Mouse (Mus musculus): ENCODE results near the gene Hes1.

Gene Hes1

GRCm38 (mm10) chr16:30052271-30052670 lies 11.9 kb upstream of the Hes1 start:
- no peak for DNase-seq

GRCm38 (mm10) chr16:30052839-30053511 lies 11.2 kb upstream of the Hes1 start:
- DNase-seq = peak in 1 of 2 experiments; percentile 28

- no peak for DNase-seq
These were observed 9.6 kb upstream of the Hes1 start for GRCm38 (mm10) chr16:30054541-30054940.

GRCm38 (mm10) chr16:30055361-30055889 lies 8.8 kb upstream of the Hes1 start:
- no peak for DNase-seq

- no peak for DNase-seq
These were observed 8.3 kb upstream of the Hes1 start for GRCm38 (mm10) chr16:30055927-30056326.

DNA sequence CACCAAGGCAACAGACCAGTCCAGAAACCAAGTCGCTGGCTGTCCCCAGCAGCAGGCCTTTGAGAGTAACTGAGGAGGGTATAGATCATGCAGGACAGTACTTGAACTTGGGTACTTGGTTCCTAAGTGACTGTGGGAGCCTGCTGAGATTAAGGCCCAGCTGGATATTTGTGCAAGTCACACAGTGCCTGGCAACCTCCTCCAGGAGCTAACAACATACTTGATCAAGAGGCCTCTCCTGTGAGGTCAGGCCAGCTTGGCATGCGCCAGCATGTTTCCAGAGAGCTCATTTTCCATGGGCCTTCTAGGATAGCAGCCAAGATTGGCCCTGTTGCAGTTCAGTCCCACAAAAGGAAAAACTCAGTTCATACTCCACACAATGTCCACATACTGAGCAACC lies 7.3 kb upstream of the Hes1 start:
- DNase-seq = peak; percentile 56 to 72

- DNase-seq = peak; percentile 77 to 89
These were observed 5.0 kb upstream of the Hes1 start for GRCm38 (mm10) chr16:30058974-30059717.

- peak; percentile 75 to 85 for DNase-seq
These were observed 3.8 kb upstream of the Hes1 start for GRCm38 (mm10) chr16:30060412-30060811.

DNA sequence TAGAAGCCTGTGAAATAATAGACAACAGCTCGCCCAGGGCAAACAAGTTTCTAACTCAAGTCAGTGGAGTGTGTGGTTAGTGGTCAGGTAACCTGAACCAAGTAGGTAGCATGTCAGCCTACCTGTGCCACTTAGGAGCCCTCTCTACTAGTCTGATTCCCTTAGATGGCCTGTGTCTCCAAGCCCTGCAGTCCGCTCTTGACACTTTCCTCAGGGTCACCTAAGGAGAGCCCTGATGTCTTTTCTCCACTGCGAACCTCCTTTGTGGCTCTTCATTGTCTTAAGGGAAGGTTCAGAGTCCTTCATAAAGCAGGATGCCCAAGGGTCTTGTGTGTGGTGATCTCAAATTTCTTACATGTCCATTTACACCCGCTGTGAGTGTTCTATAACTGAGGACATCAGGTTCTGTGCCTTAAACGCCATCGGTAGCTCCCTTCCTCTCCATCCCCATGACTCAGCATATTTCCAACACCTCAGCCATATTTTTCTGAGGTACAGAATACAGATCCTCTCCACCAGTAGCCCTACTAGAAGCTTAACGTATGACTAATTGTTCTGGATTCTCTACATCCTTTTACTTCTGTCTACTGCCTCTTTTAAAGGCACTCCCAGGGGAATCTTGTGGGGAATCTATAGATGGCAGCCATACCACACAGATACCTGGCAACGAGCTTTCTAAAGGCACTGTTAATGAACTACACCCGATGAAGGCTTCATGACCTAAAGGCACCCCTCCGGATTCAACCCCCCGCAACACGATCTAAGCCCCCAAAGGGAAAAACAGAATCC lies 1.7 kb upstream of the Hes1 start:
- no peak for DNase-seq

DNA sequence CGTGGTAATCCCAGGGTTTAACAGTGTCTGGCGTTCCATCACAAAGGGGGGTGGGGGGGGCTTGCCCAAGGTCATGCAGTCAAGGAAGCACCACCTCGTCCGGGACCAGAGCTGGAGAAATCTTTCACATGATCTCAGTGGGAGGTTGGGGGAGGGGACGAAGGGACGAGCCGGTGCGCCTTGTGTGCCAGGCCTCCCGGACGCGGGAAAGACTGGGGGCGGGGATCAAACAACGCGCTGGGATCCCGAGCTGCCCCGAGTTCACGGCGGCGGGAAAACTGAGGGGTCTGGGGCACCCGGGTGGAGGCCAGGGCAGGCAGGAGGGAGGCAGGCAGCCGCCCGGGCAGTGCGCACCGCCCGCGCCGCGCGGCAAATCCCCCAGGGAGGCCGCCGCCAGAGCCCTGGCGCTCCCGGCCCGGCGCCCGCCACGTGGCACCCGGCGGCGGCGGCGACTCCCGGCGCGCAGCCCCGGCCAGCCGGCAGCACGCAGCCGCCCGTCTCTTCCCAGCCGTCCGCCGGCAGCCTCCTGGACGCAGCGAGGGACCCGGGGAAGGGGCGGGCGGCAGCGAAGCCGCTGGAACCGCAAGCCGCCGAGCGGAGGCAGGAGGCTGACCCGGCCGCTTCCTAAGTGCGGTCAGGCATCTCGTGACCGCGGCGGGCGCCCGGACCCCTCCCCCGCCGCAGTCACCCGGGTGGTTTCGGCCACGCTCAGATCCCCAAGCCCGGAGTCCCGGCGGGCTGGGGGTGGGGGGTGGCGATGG lies 883 bp upstream of the Hes1 start:
- peak; percentile 90 to 92 for DNase-seq

GRCm38 (mm10) chr16:30064613-30065012 lies 429 bp downstream of the Hes1 start:
- no peak for DNase-seq

DNA sequence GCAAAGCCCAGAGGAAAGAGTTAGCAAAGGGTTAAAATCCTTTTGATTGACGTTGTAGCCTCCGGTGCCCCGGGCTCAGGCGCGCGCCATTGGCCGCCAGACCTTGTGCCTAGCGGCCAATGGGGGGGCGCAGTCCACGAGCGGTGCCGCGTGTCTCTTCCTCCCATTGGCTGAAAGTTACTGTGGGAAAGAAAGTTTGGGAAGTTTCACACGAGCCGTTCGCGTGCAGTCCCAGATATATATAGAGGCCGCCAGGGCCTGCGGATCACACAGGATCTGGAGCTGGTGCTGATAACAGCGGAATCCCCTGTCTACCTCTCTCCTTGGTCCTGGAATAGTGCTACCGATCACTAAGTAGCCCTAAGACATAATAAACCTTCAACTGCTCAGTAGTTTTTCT lies 893 bp downstream of the Hes1 start:
- DNase-seq = peak; percentile 97 to 98

DNA sequence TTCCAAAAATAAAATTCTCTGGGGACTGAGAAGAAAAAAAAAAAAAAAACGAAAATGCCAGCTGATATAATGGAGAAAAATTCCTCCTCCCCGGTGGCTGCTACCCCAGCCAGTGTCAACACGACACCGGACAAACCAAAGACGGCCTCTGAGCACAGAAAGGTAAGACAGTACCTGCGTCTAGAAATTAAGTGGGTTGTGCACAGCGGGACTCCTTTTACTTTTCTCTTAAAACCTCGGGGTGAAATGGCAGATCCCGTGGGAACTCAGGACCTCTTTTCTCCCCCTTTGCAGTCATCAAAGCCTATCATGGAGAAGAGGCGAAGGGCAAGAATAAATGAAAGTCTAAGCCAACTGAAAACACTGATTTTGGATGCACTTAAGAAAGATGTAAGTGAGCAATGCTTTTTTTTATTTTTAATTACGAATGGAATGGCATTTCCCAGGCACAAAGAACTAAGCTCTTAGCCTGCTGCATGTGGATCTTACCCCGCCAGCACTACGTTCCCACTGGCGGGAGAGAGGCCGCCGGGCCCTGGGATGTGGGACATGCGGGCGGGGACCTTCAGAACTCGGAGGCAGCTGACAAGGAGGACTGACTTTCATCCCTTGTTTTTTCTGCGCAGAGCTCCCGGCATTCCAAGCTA lies 1.5 kb downstream of the Hes1 start:
- peak in 1 of 2 experiments; percentile 34 for DNase-seq

GRCm38 (mm10) chr16:30066184-30066851 lies 2.1 kb downstream of the Hes1 start:
- DNase-seq = peak; percentile 69 to 77

DNA sequence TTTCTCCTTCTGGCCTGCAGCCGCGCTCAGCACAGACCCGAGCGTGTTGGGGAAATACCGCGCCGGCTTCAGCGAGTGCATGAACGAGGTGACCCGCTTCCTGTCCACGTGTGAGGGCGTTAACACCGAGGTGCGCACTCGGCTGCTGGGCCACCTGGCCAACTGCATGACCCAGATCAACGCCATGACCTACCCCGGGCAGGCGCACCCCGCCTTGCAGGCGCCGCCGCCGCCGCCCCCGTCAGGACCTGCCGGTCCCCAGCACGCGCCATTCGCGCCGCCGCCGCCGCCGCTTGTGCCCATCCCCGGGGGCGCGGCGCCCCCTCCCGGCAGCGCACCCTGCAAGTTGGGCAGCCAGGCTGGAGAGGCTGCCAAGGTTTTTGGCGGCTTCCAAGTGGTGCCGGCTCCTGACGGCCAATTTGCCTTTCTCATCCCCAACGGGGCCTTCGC lies 2.7 kb downstream of the Hes1 start:
- DNase-seq = peak; percentile 87 to 94

- peak in 1 of 2 experiments; percentile 47 for DNase-seq
These were observed 4.1 kb downstream of the Hes1 start for GRCm38 (mm10) chr16:30068041-30069020.

DNA sequence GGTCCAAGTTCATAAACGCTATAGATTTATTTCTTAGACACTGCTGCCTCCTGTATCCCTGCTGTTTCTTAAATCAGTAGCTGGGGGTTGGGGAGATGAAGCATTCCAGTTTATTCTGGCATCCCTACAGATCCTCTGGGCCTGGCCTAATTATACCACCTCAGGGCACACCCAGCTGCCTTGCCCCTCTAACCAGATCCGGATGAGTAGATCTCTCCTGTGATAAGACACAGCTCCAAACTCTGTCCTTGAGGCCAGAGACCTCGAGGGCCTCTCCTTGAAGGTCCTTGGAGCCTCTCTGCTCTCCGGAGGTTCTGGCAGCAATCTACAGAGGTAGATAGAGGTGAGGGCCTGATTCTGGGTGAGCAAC lies 5.4 kb downstream of the Hes1 start:
- DNase-seq = peak; percentile 41 to 65

GRCm38 (mm10) chr16:30069950-30070770 lies 6.0 kb downstream of the Hes1 start:
- DNase-seq = peak; percentile 94 to 97

DNA sequence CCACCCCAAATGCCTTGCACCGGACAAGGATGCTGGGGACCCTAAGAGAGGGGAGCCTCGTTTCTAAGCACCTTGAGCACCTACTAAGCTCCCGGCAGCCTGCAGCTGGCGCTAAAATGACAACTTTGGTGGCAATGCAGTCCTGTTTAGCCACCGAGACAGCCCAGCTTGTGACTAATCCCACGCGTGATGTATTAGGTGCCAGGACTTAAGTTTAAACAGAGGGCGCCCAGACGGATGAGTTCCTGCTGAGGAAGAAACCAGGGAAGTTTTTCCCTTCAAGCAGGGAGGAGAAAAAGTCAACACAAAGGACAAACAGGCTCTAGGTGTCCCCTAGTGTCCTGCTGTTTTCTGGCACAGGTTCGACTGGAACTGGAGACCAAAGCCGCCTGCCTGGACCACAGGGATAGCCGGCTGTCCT lies 6.6 kb downstream of the Hes1 start:
- peak in 1 of 2 experiments; percentile 74 for DNase-seq
